Mouse (Mus musculus) ES-E14 (cell line): Measurements from ENCODE around the gene Frat2. TPM values are rescaled to one million over a fixed set of nuclear protein-coding genes. Genes with fewer than 3 reads are reported as not detected.
A peak's percentile ranks its signal among the peaks of the same experiment; 100 is the strongest.

Experiments used
- DNase-seq: peaks from one replicate; pipeline ENCODE4 v3.0.0-alpha.2; 2013; ENCODE audit warnings: low read depth, low spot score
- H3K27ac ChIP-seq: 2 replicates; pipeline ENCODE4 v1.5.1; 2012; ENCODE audit warnings: low read depth, mild to moderate bottlenecking, low read length, moderate library complexity, mixed read lengths; ENCODE audit not compliant: poor library complexity, insufficient read depth, severe bottlenecking
- H3K36me3 ChIP-seq: 2 replicates; pipeline ENCODE4 v1.6.1; 2012; ENCODE audit warnings: mild to moderate bottlenecking, low read length, moderate library complexity, mixed read lengths; ENCODE audit not compliant: control insufficient read depth, poor library complexity, insufficient read depth, severe bottlenecking
- H3K4me1 ChIP-seq, 2 experiments: fragments of 150-350 bp in 1 of 2; sonication (generic) in 1 of 2; 2 replicates each; pipeline ENCODE4 v1.6.1; 2012; ENCODE audit warnings: low read length in 2 of 2, mild to moderate bottlenecking in 1 of 2, mixed read lengths in 1 of 2; ENCODE audit not compliant: control insufficient read depth in 2 of 2, insufficient read depth in 2 of 2, poor library complexity in 1 of 2
- H3K4me3 ChIP-seq, 2 experiments: fragments of 150-350 bp in 1 of 2; sonication (generic) in 1 of 2; 2 replicates each; pipeline ENCODE4 v1.5.1; 2012; ENCODE audit warnings: low read length in 2 of 2, low read depth in 1 of 2, mild to moderate bottlenecking in 1 of 2, mixed read lengths in 1 of 2; ENCODE audit not compliant: insufficient read depth in 1 of 2, poor library complexity in 1 of 2, severe bottlenecking in 1 of 2
- H3K9ac ChIP-seq: 2 replicates; pipeline ENCODE4 v1.6.1; 2012; ENCODE audit warnings: low read depth, mild to moderate bottlenecking, low read length, mixed read lengths; ENCODE audit not compliant: poor library complexity, insufficient read depth, severe bottlenecking
- H3K9me3 ChIP-seq: fragments of 150-350 bp; sonication (generic); 2 replicates; pipeline ENCODE4 v1.6.1; 2012; ENCODE audit warnings: low read depth, mild to moderate bottlenecking, low read length; ENCODE audit not compliant: control insufficient read depth, insufficient read depth
- CHD2 ChIP-seq: IDR thresholded peaks from 2 replicates; pipeline ENCODE4 v1.6.1; 2014; ENCODE audit warnings: mild to moderate bottlenecking, low read depth, low read length, inconsistent platforms
- HCFC1 ChIP-seq: IDR thresholded peaks from 2 replicates; pipeline ENCODE4 v1.6.1; 2012; ENCODE audit warnings: low read length, inconsistent platforms, borderline replicate concordance; ENCODE audit not compliant: insufficient read depth
- MAFK ChIP-seq: IDR thresholded peaks from 2 replicates; pipeline ENCODE4 v1.6.1; 2014; ENCODE audit warnings: mild to moderate bottlenecking, low read depth, low read length, inconsistent platforms; ENCODE audit not compliant: insufficient read depth
- ZC3H11A ChIP-seq: IDR thresholded peaks from 2 replicates; pipeline ENCODE4 v1.6.1; 2012; ENCODE audit warnings: low read depth, mild to moderate bottlenecking, inconsistent platforms, low read length, borderline replicate concordance
- ZNF384 ChIP-seq: IDR thresholded peaks from 2 replicates; pipeline ENCODE4 v1.6.1; 2012; ENCODE audit warnings: low read depth, low read length, inconsistent platforms
- in situ Hi-C, 2 experiments: fragments of 600-800 bp; cut with MboI; formaldehyde crosslinking; loops; one replicate each; pipeline ENCODE4 v1.15.1; 2025; ENCODE audit warnings: low sequenced_read_pairs in 2 of 2, inconsistent platforms in 1 of 2; ENCODE audit not compliant: unreplicated experiment in 2 of 2
- total RNA-seq: library from RNA; depleted of rRNA; stranded (reverse); fragments of 300-350 nt; gene quantifications from 2 replicates; pipeline ENCODE4 v1.2.3, GENCODE M21; 2012

The Frat2 gene
- total RNA-seq, 1 experiment, result 4.5 TPM

DNA sequence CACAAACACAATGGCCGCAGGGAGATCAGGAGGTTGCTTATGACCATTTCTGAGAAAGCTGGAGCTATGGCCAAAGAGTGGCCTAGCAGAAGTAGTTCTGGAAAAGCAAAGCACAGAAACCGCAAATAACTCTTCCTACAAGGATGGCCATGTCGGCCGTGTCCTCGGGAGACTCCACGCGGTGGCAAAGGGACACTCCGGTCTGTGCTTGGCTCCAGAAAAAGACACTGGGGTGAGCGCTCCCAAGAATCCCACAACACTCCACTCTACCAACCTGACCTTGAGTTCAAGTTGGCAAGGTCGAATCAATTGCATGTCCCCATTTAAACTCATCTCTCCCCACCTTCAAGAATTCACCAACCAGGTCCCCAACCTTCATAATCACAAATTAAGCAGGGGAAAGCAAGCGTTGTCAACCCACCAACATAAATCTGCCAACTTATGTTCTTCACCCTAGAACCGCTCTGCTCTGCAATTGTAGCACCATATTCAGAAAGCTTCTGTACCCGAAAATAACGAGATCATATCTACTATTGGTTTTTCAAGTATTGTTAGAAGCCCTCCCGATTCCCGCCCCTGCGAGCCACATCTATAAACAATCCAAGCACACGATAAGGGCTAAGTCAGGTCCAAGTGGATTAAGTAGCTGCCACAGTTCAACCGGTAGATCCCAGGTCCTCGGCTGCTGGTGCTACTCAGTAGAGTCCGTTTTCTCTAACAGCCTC lies 1.4 kb downstream of the Frat2 start:
- TF ChIP-seq MAFK, result no peak
- no peak for TF ChIP-seq HCFC1
- no peak for TF ChIP-seq ZC3H11A
- TF ChIP-seq CHD2, result no peak
- DNase-seq, result no peak
- in situ Hi-C loops, result no loop called here
- Histone ChIP-seq H3K27ac (no peak overlapping the region), H3K9me3 (no peaks in the 10 kb centered on the region), H3K4me1 (peaks cover 0 to 17% of the 10 kb centered on the region in 2 experiments; a peak in 2 of 4 replicates), H3K36me3 (no peaks in the 10 kb centered on the region), H3K4me3 (peak overlapping the region; percentile 74 to 83), H3K9ac (peak overlapping the region; percentile 60)

- Histone ChIP-seq H3K4me1 (peaks cover 0 to 5% of the 10 kb centered on the region in 2 experiments; a peak in 1 of 4 replicates), H3K36me3 (no peaks in the 10 kb centered on the region), H3K27ac (no peak overlapping the region), H3K9ac (no peak overlapping the region), H3K4me3 (no peak overlapping the region), H3K9me3 (no peaks in the 10 kb centered on the region)
- DNase-seq, result no peak
- TF ChIP-seq HCFC1, result no peak
- 0 out of 2 replicates have a peak, but pooled peaks have one; percentile 16 for TF ChIP-seq ZC3H11A
- in situ Hi-C loops, result no loop called here
Observed at GRCm38 (mm10) chr19:41844345-41844744, 3.6 kb downstream of the Frat2 start.

- peaks cover 0 to 5% of the 10 kb centered on the region in 2 experiments; a peak in 1 of 4 replicates for H3K4me1 ChIP-seq
- TF ChIP-seq HCFC1 (no peak), ZC3H11A (no peak), ZNF384 (no peak), CHD2 (no peak), MAFK (no peak)
- no peaks in the 10 kb centered on the region for H3K9me3 ChIP-seq
- H3K9ac ChIP-seq, result no peak overlapping the region
- no peak for DNase-seq
- no peaks in the 10 kb centered on the region for H3K36me3 ChIP-seq
- in situ Hi-C loops, result no loop called here
- H3K4me3 ChIP-seq, result no peak overlapping the region
- H3K27ac ChIP-seq, result no peak overlapping the region
Observed at GRCm38 (mm10) chr19:41842706-41843105, 5.2 kb downstream of the Frat2 start.

DNA sequence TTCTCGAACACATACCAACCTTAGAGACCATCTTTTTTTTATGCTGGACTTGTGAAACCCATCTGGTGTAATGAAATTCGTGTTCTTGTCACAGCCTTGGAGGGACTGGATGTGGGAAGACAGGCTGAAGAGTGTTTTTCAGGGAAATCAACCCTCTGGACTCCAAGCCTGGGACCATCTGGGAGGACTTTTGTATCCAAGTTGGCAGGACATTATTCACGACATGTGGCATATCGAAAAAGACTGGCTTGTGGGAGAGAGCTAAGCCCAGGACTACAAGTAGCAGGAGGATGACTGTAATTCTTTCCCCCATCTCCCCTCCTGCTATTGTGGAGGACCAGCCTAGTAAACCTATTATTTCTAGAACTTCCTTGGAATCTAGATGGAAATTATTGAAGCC lies 5.7 kb downstream of the Frat2 start:
- Histone ChIP-seq H3K27ac (no peak overlapping the region), H3K9me3 (no peaks in the 10 kb centered on the region), H3K36me3 (no peaks in the 10 kb centered on the region), H3K4me3 (no peak overlapping the region), H3K9ac (no peak overlapping the region), H3K4me1 (peaks cover 0 to 5% of the 10 kb centered on the region in 2 experiments; a peak in 1 of 4 replicates)
- no peak for DNase-seq
- TF ChIP-seq ZNF384 (no peak), HCFC1 (no peak), MAFK (no peak), ZC3H11A (no peak), CHD2 (no peak)
- in situ Hi-C loops, result no loop called here

GRCm38 (mm10) chr19:41841105-41841750 lies 6.7 kb downstream of the Frat2 start:
- Histone ChIP-seq H3K4me1 (peaks cover 0 to 1% of the 10 kb centered on the region in 2 experiments; a peak in 1 of 4 replicates), H3K9me3 (no peaks in the 10 kb centered on the region), H3K9ac (no peak overlapping the region), H3K4me3 (no peak overlapping the region), H3K36me3 (no peaks in the 10 kb centered on the region), H3K27ac (no peak overlapping the region)
- DNase-seq, result no peak
- TF ChIP-seq MAFK, result no peak
- TF ChIP-seq ZC3H11A, result no peak
- TF ChIP-seq CHD2, result no peak
- TF ChIP-seq ZNF384, result no peak
- TF ChIP-seq HCFC1, result no peak
- in situ Hi-C loops, result no loop called here
